Mouse (Mus musculus) small intestine, adult 2 months (tissue): ENCODE measurements around the gene Fmn2.

Source experiments
- CTCF ChIP-seq: fragments of 200-500 bp; IDR thresholded peaks from 2 replicates; pipeline ENCODE4 v1.5.1; 2012; ENCODE audit warnings: low read depth, mild to moderate bottlenecking, control low read depth, inconsistent platforms, low read length, moderate library complexity, mixed read lengths; ENCODE audit not compliant: insufficient replicate concordance, insufficient read length; ENCODE audit errors: extremely low read depth
- POLR2A ChIP-seq: fragments of 200-500 bp; IDR thresholded peaks from 2 replicates; pipeline ENCODE4 v1.6.1; 2012; ENCODE audit warnings: low read depth, mild to moderate bottlenecking, control low read depth, inconsistent platforms, low read length, moderate library complexity

- TF ChIP-seq POLR2A (no peak), CTCF (no peak)
These were observed 62.9 kb downstream of the Fmn2 start for GRCm38 (mm10) chr1:174564561-174564960.
